Comparison of ENCODE assay signal across 8 mouse cellular contexts in genomic region chr10:66741819-66742218, GRCm38 (mm10).
DNase-seq lines count a peak whose midpoint lies in the region; ATAC-seq and TF ChIP-seq lines count a peak whose summit lies in the region.
"Had no signal": no experiment of that assay in that cellular context is flagged by ENCODE, and none has a peak within 500 bp of the region (broad histone marks: within the 10 kb centered on the region; RNA-seq: fewer than 3 reads in every experiment).

No protein-coding gene starts in this region.

- TF ChIP-seq CTCF in left cerebral cortex, adult 2 months (IDR thresholded peaks at IDR 0.05), result peak; percentile 58
- TF ChIP-seq CTCF in Patski (IDR thresholded peaks at IDR 0.05), result peak; percentile 69
- TF ChIP-seq CTCF in lung, postnatal 0 days (IDR thresholded peaks at IDR 0.05), result peak; percentile 65

- H3K4me2 ChIP-seq in lung, postnatal 0 days (replicated peaks; ENCODE audit: low read depth, low read length), result no peak overlapping the region
- H3K4me2 ChIP-seq: embryonic facial prominence, embryonic 13.5 days had no signal

- intact Hi-C loops in left cerebral cortex, adult 2 months (cut with DNase I), result loop anchor here (5.0 kb wide), 1 partner anchor 65 kb away; no protein-coding TSS in a partner anchor

- CTCF ChIA-PET in Patski (lab: Charles Lee), result interaction anchor here (0.8 to 1.4 kb wide), 3 partner anchors 13 to 69 kb away, joined by 3 to 4 read pairs (median 4); no protein-coding TSS in a partner anchor

- H3K27me3 ChIP-seq in Patski, result peaks cover 4% of the 10 kb centered on the region
- H3K27me3 ChIP-seq in lung, postnatal 0 days (replicated peaks; ENCODE audit: insufficient read depth, low read length), result no peaks in the 10 kb centered on the region
- H3K27me3 ChIP-seq: embryonic facial prominence, embryonic 13.5 days had no signal

- no peaks in the 10 kb centered on the region for H3K4me1 ChIP-seq in lung, postnatal 0 days (ENCODE audit: insufficient read depth, low read depth, low read length)
- H3K4me1 ChIP-seq: embryonic facial prominence, embryonic 13.5 days had no signal

- H3K36me3 ChIP-seq in lung, postnatal 0 days (ENCODE audit: insufficient read depth, low read length), result no peaks in the 10 kb centered on the region
- H3K36me3 ChIP-seq: embryonic facial prominence, embryonic 13.5 days had no signal

- in situ Hi-C loops in Patski (cut with MboI; ENCODE audit: low pct_unique_long_range_greater_than_20kb), result no loop called here

- no peak overlapping the region for H3K4me3 ChIP-seq in left cerebral cortex, adult 2 months
- H3K4me3 ChIP-seq in lung, postnatal 0 days (ENCODE audit: low read depth, low read length), result no peak overlapping the region
- H3K4me3 ChIP-seq: embryonic facial prominence, embryonic 13.5 days had no signal

- 45% methylated on average over 3 of the region's 3 CpGs for WGBS in lung, postnatal 0 days

- no peak for TF ChIP-seq EP300 in lung, postnatal 0 days (IDR thresholded peaks at IDR 0.05)

- POLR2A ChIA-PET in Patski (lab: Charles Lee), result no interaction called here

- DNase-seq in left cerebral cortex, adult 2 months (ENCODE audit: extremely low spot score in 1 of 2, low spot score in 2 of 2), result no peak
- no peak for DNase-seq in left cerebral cortex, adult 8-10 months (ENCODE audit: low spot score in 2 of 2)
- DNase-seq in Patski (ENCODE audit: low read depth, low spot score), result no peak
- peak; percentile 67 for DNase-seq in cerebellum, adult 9-10 months
- peak; percentile 34 for DNase-seq in lung, postnatal 0 days (ENCODE audit: low spot score)
- no peak for DNase-seq in urinary bladder, adult 2 months (ENCODE audit: low spot score)

- no peaks in the 10 kb centered on the region for H3K9me3 ChIP-seq in lung, postnatal 0 days (ENCODE audit: low read length)
- H3K9me3 ChIP-seq: embryonic facial prominence, embryonic 13.5 days had no signal

- no peak for ATAC-seq in Patski
- ATAC-seq in lung, postnatal 0 days, result no peak
- no peak for ATAC-seq in frontal cortex, adult (ENCODE audit: low TSS enrichment)

- H3K27ac ChIP-seq in left cerebral cortex, adult 2 months, result no peak overlapping the region
- no peak overlapping the region for H3K27ac ChIP-seq in lung, postnatal 0 days (ENCODE audit: low read length)
- H3K27ac ChIP-seq: embryonic facial prominence, embryonic 13.5 days had no signal

- no peak overlapping the region for H3K9ac ChIP-seq in lung, postnatal 0 days (replicated peaks; ENCODE audit: low read depth)
- H3K9ac ChIP-seq: embryonic facial prominence, embryonic 13.5 days had no signal

Comparison
In these comparisons a context has a peak if more than half of its experiments do, and no peak if none do; other contexts are left out.
1. DNase-seq: peak in cerebellum, adult 9-10 months (single experiment) and lung, postnatal 0 days (single experiment); none in left cerebral cortex, adult 2 months (0 of 2), left cerebral cortex, adult 8-10 months (0 of 2), Patski (single experiment) and urinary bladder, adult 2 months (single experiment).
2. Peak in every context shown above with its lines, with median percentiles within 50 percentile points of each other: CTCF ChIP-seq.